Mouse (Mus musculus): ENCODE data around the gene Xiap.

DNA sequence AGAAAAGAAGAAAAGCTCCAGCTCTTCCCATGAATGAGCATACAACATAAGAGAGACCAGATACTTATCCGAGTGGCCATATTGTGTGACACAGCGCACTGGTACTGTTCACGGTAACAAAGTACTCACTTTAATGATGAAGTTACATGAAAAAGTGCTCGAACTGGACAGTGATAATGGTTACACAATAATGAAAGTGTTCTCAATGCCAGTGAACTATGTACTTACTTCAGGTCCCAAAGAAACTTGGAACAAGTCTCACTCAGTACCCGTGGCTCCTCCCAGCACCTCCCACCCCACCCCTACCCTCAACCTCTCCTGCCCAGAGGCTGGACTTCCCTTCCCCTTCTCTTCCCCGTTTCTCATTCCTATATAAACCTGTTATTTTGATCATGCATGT, 5.6 kb downstream of the Xiap start:
- TF ChIP-seq POLR2A (IDR thresholded peaks at IDR 0.05; ENCODE audit: borderline replicate concordance, extremely low read depth, insufficient read depth, insufficient read length, poor library complexity, severe bottlenecking) (no peak), CTCF (IDR thresholded peaks at IDR 0.05; ENCODE audit: borderline replicate concordance, extremely low read depth, insufficient read depth, insufficient read length) (no peak)

All from brain, embryonic 14.5 days (tissue).